Mouse (Mus musculus): ENCODE measurements around the gene Sptlc2.

Sptlc2 gene

DNA sequence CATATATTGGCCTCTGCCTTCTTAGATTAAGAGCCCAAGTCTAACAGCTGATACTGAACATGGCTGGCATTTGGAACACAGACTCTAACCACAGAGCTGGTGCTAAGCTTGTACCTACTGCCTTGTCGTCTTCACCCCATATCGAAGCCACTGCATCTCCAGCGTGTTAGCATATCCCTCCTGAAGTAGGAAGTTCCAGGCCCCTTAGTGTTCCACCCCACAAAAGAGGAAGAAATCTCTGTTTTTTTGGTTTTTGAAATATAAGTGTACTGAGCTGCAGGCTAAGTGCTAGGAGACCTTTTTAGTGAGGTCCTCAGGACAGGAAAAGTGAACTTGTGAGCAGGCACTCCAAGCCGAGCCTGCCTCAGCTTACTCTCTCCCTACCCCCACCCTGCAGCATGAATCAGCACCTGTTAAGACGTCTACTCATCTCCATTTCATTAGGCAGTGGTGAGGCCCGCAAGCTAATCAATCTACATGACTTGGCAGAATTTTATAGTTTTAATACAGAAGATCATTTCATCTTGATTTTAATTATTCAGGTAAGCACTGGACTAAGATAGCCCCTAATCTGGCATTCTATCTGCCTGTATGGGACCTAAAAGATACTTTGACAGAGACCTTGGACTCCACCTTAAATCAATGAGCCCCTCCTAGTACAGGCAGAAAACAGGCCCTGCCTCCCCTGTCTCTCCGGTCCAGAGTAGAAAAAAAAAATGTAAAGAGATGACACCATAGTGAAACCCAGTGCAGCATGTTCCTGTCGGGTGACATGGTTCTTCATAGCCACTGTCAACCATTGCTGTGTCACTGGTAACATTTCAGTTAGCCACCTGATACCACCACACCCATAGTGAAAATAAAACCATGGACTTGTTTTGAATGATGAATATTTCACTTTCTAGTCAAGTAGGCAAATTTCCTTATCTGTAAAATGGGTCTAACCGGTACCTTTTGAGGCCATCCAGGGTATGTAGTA is 113.0 kb downstream of the Sptlc2 start:
- DNase-seq, result no peak

DNA sequence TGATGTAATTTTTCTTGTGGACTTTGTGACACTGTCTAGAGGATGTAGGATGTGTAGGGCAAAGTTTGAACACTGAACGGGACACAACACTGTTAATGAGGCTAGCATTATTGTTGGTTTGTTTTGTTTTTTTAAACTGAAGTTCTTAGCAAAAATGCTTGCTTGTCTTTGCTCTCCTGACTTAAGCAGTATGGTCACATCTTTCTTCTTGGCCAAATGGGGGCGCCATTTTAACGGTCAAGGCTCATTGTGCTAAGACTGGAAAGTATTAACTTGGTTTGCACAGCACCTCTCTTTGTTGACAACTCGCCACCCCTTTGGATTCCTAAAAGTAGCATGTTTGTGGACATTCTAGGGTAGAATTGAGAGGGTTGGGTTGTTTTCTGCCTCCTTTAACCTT is 120.5 kb downstream of the Sptlc2 start:
- DNase-seq, result peak; percentile 30

DNA sequence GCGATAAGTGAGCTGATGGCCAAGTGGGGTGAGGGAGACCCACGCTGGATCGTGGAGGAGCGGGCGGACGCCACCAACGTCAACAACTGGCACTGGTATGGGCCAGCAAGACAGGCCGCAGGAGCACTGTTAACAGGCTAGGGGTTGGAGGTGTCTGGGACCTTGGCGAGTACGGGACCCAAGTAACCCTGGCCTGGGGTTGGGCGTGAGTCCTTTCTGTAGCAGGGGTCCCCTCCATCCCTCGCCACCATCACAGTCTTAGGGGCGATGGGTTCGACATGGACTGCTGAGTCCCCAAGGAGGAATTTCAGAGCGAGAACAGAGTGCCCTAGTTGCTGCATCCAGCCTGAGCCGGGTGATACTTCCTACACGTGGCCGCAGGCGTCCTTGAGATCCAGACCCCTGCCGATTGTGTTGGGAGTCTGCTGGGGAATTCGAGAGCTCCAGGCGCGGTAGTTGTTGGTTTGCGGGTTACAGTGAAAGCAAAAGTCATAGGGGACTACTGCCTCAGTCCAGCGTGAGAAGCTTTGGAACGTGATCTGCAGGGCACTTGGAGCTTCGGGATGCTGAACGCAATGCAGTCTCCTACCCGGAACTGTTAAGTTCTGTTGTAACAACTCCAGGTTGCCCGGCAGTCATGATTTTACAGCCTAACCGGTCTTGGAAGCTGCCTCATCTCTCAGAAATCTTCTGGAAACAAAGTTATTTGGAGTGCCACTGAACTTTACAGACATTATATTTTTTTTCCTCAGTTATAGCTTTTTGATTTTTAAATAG is 121.1 kb downstream of the Sptlc2 start:
- DNase-seq, result no peak

DNA sequence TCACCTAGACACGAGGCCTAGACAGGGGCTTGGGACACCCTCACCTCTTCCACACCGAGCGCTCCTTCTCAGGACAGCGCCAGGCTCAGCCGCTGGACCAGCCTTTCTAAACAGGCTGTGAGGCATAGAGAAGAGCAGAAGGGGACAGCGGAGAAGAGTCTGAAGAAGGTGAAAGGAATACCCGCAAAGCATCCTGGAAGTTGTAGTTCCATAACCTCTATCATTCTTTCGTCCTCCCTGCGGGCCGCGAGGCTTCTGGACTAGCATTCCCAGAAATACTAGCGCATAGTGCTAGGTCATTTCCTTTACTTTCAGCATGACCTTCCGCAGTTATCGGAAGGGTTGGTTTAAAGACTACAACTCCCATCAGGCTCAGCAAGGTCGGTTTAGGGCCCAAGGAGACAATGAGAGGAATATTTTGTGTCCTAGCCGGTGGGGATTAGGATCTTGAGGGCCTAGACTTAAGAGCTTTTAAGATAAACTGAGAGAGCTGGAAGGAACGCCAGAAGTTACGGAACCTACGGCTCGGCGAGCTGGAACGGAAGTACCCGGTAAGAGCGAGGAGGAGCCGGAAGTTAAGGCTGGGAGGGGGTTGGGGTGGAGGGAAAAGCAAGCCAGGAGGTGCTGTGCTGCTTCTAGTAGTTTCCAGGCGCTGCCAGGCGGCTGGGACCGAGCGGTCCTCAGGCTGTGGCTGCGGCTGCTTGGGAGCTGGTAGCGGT is 121.9 kb downstream of the Sptlc2 start, which contains the start of the genes Vipas39 and Ahsa1:
Gene Vipas39 (minus strand): TSS at position 149 of the 719 bp plus-strand sequence.
Gene Ahsa1 (plus strand): TSS at position 372 of the 719 bp plus-strand sequence.
- peak; percentile 97 for DNase-seq

DNA sequence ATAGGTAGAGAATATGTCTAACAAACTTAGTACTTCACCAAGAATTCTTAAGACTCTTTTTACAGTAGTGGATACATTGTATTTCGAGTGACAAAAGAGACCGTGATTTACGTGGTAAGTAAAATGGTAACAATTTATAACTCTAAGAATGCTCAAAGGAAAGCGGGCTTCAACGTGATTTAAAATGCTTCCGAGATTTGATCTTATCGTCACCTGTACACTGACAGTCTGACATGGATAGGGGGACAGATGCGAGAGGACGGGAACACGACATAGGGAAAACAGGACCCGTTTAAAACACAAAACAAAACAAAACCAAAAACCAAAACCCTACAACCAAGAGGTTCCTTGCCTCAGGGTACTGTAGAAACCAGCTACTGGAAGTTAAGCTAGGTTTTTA is 122.7 kb downstream of the Sptlc2 start:
- DNase-seq, result peak; percentile 30

DNA sequence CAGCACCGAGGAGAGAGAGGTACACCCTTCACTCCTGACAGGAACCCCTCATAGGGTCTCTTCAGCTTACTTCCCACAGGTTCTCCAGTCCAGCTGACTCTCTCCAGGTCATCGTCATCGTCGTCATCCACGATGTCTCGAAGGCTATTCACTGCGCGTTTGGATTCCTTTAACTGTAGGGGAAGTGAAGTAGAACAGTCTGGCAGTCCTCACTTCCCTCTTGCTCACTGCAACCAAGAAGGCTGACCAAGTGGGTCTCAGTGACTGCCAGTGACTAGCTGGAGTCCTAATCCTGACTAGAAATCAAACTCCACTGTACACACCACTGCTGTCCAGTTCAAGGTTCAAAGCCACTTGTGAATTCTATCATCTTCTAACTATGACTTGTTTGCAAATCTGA is 127.6 kb downstream of the Sptlc2 start:
- no peak for DNase-seq

DNA sequence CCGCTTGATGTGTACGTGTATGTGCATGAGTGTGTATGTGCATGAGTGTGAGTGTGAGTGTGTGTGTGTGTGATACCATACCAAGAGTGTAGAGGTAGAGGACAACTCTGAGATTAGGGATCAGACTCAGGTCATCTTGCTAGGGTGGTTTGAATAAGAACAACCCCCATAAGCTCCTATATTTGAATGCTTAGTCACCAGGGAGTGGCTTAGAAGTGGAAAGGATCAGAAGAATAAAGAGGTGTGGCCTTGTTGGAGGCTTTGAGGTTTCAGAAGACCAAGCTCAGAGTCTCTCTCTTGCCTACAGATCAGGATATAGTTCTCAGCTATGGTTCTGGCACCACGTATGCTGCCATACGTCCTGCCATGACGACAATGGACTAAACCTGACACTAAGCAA is 131.5 kb downstream of the Sptlc2 start:
- no peak for DNase-seq
